Mouse (Mus musculus) spleen, postnatal 4 days (tissue): ENCODE data around the gene Tsc22d1.
A peak's percentile ranks its signal among the peaks of the same experiment; 100 is the strongest.

ENCODE experiments used
- DNase-seq, 2 experiments: peaks; one replicate each; pipeline ENCODE4 v3.0.0; 2022; ENCODE audit warnings: low spot score in 2 of 2

Gene Tsc22d1

DNA sequence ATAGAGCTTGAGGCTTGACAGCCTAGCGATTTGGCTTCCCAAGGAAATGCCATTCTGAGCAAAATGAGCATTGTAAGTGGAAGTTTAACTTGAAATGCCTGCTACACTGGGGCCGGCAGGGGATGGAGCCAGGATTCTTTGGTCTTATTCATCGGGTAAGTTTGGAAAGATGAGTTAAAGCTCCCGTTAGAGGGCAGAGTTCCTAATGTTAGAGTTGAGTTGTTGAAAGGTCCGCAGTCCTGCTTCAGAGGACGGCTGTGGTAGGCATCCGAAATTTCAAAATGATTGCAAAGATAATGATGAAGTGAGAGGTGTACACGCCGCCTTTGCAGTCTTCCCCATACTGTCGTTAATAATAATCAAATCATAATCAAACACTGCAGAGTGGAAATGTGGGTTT lies 27.4 kb downstream of the Tsc22d1 start:
- no peak for DNase-seq

- no peak for DNase-seq
Measured at GRCm38 (mm10) chr14:76448987-76449386, 34.2 kb downstream of the Tsc22d1 start.

DNA sequence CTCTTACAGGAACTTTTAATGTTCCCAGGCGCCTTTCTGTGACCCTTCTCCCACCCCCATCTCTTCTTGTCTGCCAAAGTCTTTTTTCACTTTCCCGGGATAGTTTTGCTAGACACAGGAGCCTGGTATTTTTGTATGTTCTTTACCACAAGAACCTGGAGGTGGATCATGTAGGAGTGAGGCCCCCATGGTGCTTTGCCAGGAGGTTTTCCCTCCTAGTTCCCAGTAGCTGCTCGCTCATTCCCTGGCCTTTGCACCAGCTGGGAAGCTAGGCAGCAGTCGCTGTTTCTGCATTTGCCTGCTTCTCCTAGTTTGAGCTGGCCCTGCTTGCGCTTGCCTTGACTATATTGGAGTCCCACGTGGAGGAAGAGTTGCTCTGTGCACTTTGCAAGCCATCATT lies 36.2 kb downstream of the Tsc22d1 start:
- no peak for DNase-seq

GRCm38 (mm10) chr14:76452751-76453360 lies 38.1 kb downstream of the Tsc22d1 start:
- no peak for DNase-seq

DNA sequence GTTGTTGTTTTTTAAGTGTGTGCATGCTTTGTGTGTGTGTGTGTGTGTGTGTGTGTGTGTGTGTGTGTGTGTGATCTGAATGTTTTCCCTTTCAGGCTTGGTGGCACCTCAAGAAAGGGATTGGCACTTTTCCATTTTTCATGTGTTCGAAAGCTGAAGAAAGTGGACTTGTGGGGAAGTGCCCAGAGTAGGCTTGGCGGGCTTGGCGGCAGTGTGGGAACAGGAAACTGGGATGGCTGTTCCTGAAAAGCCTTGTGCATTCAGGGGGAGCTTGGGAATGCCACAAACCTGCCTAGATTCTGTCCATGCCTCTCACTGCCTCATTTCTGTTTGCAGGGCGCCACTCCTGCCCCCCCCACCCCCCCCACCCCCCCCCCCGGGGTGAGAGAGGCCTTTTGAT lies 39.9 kb downstream of the Tsc22d1 start:
- no peak for DNase-seq

GRCm38 (mm10) chr14:76455159-76455558 lies 40.4 kb downstream of the Tsc22d1 start:
- no peak for DNase-seq

GRCm38 (mm10) chr14:76457696-76458095 lies 42.9 kb downstream of the Tsc22d1 start:
- no peak for DNase-seq

DNA sequence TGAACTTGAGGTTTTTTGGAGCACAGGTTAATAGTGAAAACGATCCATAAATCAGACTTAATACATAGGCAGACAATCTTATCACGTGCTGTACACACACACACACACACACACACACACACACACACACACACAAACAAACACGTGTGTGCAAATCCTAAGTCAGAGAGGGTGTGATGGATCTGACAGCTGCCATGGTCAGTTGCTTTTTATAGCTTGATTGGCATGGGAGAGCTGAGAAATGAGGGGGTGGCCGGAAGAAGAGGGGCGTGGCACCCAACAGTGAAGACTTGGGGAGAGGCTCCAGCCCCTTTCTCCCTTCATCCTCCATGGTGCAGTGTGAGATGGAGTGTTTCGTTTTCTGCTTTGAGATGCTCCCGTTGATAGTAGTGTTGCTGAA lies 45.4 kb downstream of the Tsc22d1 start:
- DNase-seq: no peak

DNA sequence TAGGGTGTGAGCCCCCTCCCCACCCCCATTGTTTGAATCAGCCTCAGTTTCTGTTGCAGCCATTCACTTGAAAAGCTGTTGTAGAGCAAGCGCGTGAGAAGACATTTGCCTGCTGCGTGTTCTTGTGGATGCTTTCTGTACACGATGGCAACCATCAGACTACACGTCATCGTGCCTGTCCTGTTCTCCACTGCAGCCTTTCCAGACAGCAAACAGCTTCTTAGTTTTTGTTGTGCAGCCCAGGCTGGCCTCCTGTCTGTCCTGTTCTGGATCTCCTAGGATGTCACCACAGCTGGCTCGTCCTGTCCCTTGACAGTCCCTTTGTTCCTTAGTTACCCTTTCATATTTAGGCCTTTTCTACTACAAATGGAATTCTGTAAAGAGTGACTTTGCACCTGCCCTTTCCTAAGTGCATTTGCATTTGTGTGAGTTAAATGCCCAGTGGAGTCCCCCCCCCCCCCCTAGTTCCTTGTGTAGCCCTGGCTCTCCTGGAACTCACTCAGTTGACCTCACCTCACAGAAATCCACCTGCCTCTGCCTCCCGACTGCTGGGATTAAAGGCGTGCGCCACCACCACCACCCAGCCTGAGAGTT lies 46.5 kb downstream of the Tsc22d1 start:
- DNase-seq: no peak

DNA sequence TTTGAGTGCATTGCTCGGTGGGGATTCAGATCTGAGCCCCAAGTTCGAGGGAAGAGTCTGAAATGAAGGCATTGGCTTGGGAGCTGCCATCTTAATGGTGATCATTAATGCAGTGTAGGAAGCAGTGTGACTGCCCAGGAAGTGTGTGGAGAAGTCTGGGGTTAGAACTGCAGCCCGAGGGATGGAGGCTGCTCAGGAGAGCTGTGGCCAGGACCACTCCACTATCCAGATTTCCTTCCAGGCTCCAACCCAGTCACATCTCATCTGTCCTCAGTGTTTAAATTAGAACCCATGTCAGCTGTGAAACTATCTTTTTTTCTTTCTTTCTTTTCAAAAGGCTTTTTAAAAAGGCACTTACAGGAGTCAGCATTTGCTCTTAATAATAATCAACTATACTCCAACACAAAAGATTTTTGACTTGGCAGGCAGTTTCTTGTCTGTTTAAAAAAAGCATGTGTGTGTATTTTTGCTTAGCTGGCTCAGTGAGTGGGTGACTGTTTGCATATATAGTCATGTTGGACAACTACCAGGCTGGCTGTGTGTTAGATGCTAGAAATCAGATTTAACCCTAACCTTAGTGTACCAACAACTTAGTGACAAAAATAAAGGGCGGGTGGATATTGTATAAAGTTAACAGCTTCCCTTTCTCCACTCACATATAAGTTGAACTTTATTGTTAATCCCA lies 48.8 kb downstream of the Tsc22d1 start:
- no peak for DNase-seq

DNA sequence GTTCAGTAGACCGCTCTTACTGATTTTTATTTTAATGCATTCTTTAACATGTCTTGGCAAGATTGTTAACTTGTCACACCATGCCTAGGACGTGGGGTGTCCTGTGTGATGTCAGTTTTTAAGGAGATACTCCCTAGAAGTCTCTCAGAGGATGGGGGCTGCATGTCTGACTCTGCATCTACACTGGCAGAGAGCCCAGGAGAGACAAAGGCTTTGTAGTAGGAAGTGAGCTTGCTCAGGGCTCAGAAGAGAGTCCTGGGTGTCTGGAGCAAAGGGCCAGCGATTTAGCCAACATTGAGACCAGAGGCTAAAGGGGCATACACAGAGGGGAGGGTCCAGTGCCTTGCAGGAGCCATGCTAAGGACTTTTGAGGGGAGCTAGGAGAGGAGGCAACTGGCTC lies 50.2 kb downstream of the Tsc22d1 start:
- DNase-seq: no peak

DNA sequence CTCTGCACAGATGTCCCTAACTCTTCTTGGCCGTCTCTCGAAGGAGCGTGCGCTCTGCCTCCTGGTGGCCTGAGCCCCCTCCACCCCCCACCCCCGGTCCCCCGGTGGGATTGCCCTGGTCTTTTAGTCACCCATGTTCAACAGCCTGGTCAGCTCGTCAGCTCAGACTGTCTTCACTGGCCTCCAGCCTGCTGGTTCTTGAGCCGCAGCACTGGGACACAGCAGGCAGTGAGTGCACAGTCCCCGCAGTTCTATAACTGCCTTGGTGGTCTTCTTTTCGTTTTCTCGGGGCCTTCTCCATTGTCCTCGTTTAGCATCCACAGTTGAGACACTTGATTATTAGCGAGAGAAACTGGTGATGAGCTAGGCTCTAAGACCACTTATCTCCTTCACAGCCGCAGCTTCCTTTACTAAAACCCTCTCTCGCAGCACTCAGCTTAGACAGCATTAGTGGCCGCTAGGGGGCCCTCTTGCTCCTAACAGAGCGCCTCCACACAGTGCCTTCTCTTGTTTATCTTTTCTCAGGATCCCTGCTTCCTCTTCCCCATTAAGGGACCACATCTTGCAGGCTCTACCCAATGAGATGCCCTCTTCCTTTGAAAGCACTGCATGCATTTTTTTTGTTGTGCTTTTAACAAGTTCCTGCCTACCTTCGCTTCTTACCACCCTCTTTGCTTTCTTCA lies 52.0 kb downstream of the Tsc22d1 start:
- DNase-seq: peak; percentile 64 to 87

GRCm38 (mm10) chr14:76467932-76468331 lies 53.2 kb downstream of the Tsc22d1 start:
- DNase-seq: no peak

DNA sequence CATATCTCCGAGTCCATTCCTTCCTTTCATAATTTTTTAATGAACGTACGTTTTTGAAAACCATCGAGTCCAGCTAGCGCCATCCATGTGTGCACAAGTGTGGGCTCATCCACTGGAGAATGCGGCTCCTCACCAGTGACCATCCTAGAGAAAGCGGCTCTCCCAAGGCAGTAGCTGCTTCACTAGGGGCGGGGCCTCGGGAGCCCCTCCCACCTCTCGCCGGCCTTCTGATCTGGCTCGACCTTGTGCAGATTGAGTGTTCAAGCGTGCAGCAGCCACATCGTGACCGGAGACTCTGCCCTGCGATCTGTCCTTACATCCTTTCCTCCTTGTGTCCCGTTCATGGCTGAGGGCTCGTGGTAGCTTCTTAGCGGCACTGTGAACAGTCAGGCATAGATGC lies 56.5 kb downstream of the Tsc22d1 start:
- no peak for DNase-seq

- no peak for DNase-seq
Measured at GRCm38 (mm10) chr14:76472487-76472886, 57.7 kb downstream of the Tsc22d1 start.

- no peak for DNase-seq
Measured at GRCm38 (mm10) chr14:76473404-76473803, 58.6 kb downstream of the Tsc22d1 start.

- DNase-seq: no peak
Measured at GRCm38 (mm10) chr14:76474165-76474564, 59.4 kb downstream of the Tsc22d1 start.

GRCm38 (mm10) chr14:76476770-76477169 lies 62.0 kb downstream of the Tsc22d1 start:
- DNase-seq: no peak

DNA sequence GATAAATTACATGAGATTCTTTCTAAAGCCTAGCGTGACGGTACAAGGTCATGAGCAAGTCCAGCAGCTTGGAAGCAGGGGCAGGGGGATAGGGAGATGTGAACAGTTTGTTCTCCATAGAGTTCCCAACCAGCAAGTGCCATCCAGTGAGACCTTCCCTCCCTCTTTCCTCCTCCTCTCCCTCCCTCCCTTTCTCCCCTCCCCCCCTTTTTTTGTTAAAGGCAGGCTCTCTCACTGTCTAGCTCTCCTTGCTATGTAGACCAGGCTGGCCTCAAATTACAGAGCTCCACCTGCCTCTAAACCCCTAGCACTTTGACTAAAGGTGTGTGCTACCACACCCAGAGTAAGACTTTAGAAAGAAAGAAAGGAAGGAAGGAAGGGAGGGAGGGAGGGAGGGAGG lies 63.3 kb downstream of the Tsc22d1 start:
- DNase-seq: no peak

- no peak for DNase-seq
Measured at GRCm38 (mm10) chr14:76478616-76479015, 63.9 kb downstream of the Tsc22d1 start.

- no peak for DNase-seq
Measured at GRCm38 (mm10) chr14:76479867-76480266, 65.1 kb downstream of the Tsc22d1 start.

DNA sequence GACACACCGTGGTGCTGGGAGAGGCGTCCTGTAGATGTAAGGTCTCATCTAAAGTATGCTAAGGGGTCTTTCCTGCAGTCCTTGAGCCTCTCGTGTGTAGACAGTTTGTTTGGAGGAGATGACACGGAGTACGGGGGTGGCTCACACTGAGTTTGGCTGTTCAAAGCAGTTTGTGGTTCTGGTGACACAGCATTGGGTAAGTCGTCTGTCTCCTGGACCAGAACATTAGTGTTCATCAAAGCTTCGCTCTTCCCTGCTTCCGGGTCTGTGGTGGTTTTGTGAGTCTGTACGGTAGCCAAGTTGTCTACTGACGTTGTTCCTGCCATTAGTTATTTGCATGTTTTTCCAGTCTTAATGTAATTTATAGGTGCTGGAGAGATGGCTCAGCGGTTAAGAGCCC lies 65.7 kb downstream of the Tsc22d1 start:
- DNase-seq: no peak

DNA sequence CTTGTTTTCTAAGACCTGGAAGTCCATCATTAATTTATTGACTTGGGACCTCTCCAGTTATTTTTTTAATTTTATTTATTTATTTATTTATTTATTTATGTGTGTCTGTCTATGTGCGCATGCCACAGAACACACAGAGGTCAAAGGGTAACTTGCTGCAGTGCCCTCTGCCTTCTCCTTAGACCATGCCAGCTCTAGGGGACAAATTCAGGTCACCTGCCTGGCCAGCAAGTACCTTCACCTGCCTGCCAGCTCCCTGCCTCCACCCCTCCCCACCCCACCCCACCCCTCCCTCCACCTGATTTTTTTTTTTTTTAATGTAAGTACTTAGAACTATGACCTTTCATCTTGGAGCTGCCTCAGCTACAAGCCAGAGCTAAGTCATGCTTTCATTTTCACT lies 68.9 kb downstream of the Tsc22d1 start:
- DNase-seq: no peak
